Mouse (Mus musculus) heart, embryonic 11.5 days (tissue): Measurements from ENCODE around the gene Ndufa10. TPM values are rescaled to one million over a fixed set of nuclear protein-coding genes. Genes with fewer than 3 reads are reported as not detected.

Experiments used
- ATAC-seq: fragments of 200-750 bp; cut with Nextera tagmentation; replicated peaks from 2 replicates; pipeline ENCODE4 v1.8.0; 2017; ENCODE audit warnings: moderate library complexity; ENCODE audit not compliant: insufficient number of reproducible peaks, low FRiP score, low TSS enrichment
- H3K27ac ChIP-seq: fragments of 300-500 bp; sonication (generic); 2 replicates; pipeline ENCODE4 v1.5.1; 2014; ENCODE audit warnings: mild to moderate bottlenecking, low read depth, low read length
- H3K27me3 ChIP-seq: fragments of 300-500 bp; sonication (generic); 2 replicates; pipeline ENCODE4 v1.6.1; 2014; ENCODE audit warnings: mild to moderate bottlenecking, low read length, mixed read lengths; ENCODE audit not compliant: control insufficient read depth, insufficient read depth
- H3K36me3 ChIP-seq: fragments of 300-500 bp; sonication (generic); 2 replicates; pipeline ENCODE4 v1.6.1; 2014; ENCODE audit warnings: mild to moderate bottlenecking, low read length, moderate library complexity, mixed read lengths; ENCODE audit not compliant: control insufficient read depth, insufficient read depth
- H3K4me1 ChIP-seq: fragments of 300-500 bp; sonication (generic); 2 replicates; pipeline ENCODE4 v1.6.1; 2014; ENCODE audit warnings: low read length; ENCODE audit not compliant: control insufficient read depth, insufficient read depth
- H3K4me2 ChIP-seq: fragments of 300-500 bp; sonication (generic); 2 replicates; pipeline ENCODE4 v1.6.1; 2014; ENCODE audit warnings: mild to moderate bottlenecking, moderate library complexity
- H3K4me3 ChIP-seq: fragments of 300-500 bp; sonication (generic); 2 replicates; pipeline ENCODE4 v1.5.1; 2014; ENCODE audit warnings: low read depth, low read length
- H3K9ac ChIP-seq: fragments of 300-500 bp; sonication (generic); 2 replicates; pipeline ENCODE4 v1.6.1; 2014; ENCODE audit warnings: mild to moderate bottlenecking, low read depth, low read length, moderate library complexity
- H3K9me3 ChIP-seq: fragments of 300-500 bp; sonication (generic); replicated peaks from 2 replicates; pipeline ENCODE4 v1.6.1; 2016; ENCODE audit warnings: low read length; ENCODE audit not compliant: control insufficient read depth
- WGBS: fragments of 180-500 bp; shearing (Covaris S2); extraction: QIAGEN DNeasy Blood & Tissue Kit; methylation state at CpG from one replicate; pipeline ENCODE4 v1.1.7; 2014; ENCODE audit not compliant: insufficient replicate concordance; 5-methylcytosine and 5-hydroxymethylcytosine counted together
- polyA plus RNA-seq: library from polyadenylated mRNA; unstranded; fragments of >200 nt; fragmentation: Nextera tagmentation; extraction: Ambion mirVana; gene quantifications from 2 replicates; pipeline ENCODE4 v1.2.1, GENCODE M21; 2014

The Ndufa10 gene
- polyA plus RNA-seq, 1 experiment from 2014 or later: 465 TPM

GRCm38 (mm10) chr1:92474066-92474578 is 462 bp upstream of the Ndufa10 start:
- ATAC-seq: peak; percentile 62; the same call in 1 of the 2 replicates
- Histone ChIP-seq H3K27ac (no peak overlapping the region), H3K4me1 (peaks cover 5% of the 10 kb centered on the region)

DNA sequence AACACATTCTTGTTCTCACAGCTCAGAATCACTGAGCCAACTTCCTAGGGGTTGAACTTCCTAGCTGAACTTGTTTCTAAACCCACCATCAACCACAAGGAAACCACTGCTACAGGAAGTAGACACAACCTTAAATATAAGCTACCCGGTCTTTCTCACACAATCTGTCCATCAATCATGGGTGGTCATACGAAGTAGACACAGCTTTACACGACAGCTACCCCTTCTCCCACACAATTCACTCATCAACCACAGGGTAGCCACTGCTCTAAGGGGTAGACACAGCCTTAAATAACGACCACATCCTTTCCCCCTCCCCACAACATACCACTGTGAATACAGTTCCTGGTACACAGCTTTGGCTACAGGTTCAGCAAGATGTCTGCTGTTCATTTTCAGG is 4.8 kb downstream of the Ndufa10 start:
- Histone ChIP-seq H3K4me1 (no peaks in the 10 kb centered on the region), H3K4me2 (no peak overlapping the region), H3K36me3 (peaks cover 21% of the 10 kb centered on the region), H3K9me3 (no peaks in the 10 kb centered on the region), H3K27ac (no peak overlapping the region), H3K27me3 (no peaks in the 10 kb centered on the region), H3K9ac (no peak overlapping the region), H3K4me3 (no peak overlapping the region)
- 88% methylated on average over 4 of the region's 4 CpGs for WGBS
- no peak for ATAC-seq

More at GRCm38 (mm10) chr1:92474066-92474578, 462 bp upstream of the Ndufa10 start:
- Histone ChIP-seq H3K4me2 (peak overlapping the region; percentile 95), H3K36me3 (peaks cover 7% of the 10 kb centered on the region; the same call in 1 of the 2 replicates), H3K9ac (peak overlapping the region; percentile 98), H3K4me3 (peak overlapping the region; percentile 98), H3K27me3 (no peaks in the 10 kb centered on the region), H3K9me3 (no peaks in the 10 kb centered on the region)
- 2% methylated on average over 10 of the region's 10 CpGs for WGBS

DNA sequence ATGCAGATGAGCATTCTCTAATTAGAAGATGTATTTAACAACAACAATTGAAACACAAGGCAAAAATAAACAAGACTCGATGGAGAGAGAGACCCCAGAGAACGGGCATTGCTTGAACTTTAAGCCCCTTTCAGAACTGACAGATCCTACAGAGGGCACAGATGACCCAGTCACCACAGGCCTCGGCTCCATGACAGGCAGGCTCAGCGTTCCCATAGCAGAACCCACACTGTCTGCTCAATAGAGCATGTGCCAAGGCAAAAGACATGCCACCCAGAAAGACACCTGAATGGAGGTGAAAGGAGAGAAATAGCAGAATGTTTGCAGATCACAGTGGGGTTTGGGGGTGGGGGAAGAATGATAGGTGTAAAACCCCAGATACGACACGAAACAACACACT is 15.2 kb downstream of the Ndufa10 start:
- no peaks in the 10 kb centered on the region for H3K27me3 ChIP-seq
- no peak overlapping the region for H3K9ac ChIP-seq
- no peaks in the 10 kb centered on the region for H3K4me1 ChIP-seq
- H3K36me3 ChIP-seq: peaks cover 36% of the 10 kb centered on the region
- no peak overlapping the region for H3K4me3 ChIP-seq
- no peak overlapping the region for H3K27ac ChIP-seq
- ATAC-seq: no peak
- H3K9me3 ChIP-seq: no peaks in the 10 kb centered on the region
- 92% methylated on average over 6 of the region's 6 CpGs for WGBS
- no peak overlapping the region for H3K4me2 ChIP-seq

- no peak for ATAC-seq
- H3K27me3 ChIP-seq: no peaks in the 10 kb centered on the region
- H3K4me1 ChIP-seq: no peaks in the 10 kb centered on the region
- H3K36me3 ChIP-seq: peaks cover 36% of the 10 kb centered on the region
- H3K4me2 ChIP-seq: no peak overlapping the region
- no peaks in the 10 kb centered on the region for H3K9me3 ChIP-seq
- no peak overlapping the region for H3K27ac ChIP-seq
- H3K4me3 ChIP-seq: no peak overlapping the region
- H3K9ac ChIP-seq: no peak overlapping the region
Observed at GRCm38 (mm10) chr1:92457758-92458157, 15.9 kb downstream of the Ndufa10 start.

DNA sequence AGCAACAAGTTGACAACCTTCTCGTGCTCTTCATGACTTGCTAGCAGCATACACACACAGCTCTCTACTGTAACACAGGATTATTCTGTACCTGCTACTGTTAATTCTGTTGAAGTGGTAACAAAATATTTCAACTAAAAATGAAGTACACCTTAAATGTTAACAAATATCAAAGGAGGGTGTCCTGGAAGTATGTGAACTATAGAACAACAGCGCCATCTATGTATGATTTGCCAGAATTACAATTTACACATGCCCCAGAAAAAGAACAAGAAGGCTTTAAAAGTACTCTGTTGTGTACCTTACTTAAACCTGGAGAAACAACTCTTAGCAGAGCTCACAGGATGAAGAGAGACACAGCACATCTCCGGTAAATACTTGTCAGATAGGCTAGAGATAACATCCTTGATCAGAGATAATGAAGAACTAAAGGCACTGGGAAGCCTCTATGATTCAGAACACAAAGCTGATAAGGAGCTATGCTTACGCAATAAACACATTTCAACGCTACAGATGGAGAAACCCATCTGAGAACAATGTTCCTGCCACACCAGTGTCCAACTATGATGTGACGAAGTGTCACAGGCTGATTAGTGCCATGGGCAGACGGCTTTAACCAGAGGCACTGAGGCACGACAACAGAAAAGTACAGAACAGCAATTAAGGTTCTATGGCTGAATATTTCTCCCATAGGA is 19.8 kb downstream of the Ndufa10 start:
- H3K27me3 ChIP-seq: no peaks in the 10 kb centered on the region
- H3K4me2 ChIP-seq: no peak overlapping the region
- H3K36me3 ChIP-seq: peaks cover 42% of the 10 kb centered on the region

DNA sequence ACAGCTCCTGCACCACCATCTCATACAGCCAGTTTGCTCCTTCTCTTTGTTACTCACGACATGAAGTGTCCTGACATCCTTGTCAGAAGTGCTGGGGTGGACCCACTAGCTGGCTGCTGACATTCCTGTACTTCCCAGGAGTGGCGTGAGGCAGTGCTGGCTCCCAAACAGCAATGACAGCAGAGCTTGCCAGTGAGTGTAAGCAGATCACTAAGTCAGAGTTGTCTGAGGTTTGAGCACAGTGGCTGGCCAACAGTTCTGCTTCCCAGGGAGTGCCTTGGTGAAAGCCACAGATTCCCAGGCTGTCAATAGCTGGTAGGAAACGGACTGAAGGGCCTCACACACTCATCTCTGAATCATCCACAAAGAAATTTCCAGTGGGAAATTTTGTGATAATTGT is 25.4 kb downstream of the Ndufa10 start:
- Histone ChIP-seq H3K36me3 (peaks cover 33% of the 10 kb centered on the region), H3K9ac (no peak overlapping the region), H3K27ac (peak overlapping the region; percentile 22; the same call in 1 of the 2 replicates), H3K4me1 (0 out of 2 replicates have a peak, but pooled peaks cover 3% of the 10 kb centered on the region), H3K4me3 (no peak overlapping the region), H3K4me2 (no peak overlapping the region), H3K27me3 (no peaks in the 10 kb centered on the region), H3K9me3 (no peaks in the 10 kb centered on the region)
- no peak for ATAC-seq
- WGBS: 52% methylated on average over 3 of the region's 3 CpGs

More for the DNA sequence above, 19.8 kb downstream of the Ndufa10 start:
- Histone ChIP-seq H3K9ac (no peak overlapping the region), H3K4me3 (no peak overlapping the region), H3K4me1 (0 out of 2 replicates have a peak, but pooled peaks cover under 1% of the 10 kb centered on the region), H3K9me3 (no peaks in the 10 kb centered on the region), H3K27ac (no peak overlapping the region)
- WGBS: 70% methylated on average over 8 of the region's 8 CpGs
- ATAC-seq: no peak

DNA sequence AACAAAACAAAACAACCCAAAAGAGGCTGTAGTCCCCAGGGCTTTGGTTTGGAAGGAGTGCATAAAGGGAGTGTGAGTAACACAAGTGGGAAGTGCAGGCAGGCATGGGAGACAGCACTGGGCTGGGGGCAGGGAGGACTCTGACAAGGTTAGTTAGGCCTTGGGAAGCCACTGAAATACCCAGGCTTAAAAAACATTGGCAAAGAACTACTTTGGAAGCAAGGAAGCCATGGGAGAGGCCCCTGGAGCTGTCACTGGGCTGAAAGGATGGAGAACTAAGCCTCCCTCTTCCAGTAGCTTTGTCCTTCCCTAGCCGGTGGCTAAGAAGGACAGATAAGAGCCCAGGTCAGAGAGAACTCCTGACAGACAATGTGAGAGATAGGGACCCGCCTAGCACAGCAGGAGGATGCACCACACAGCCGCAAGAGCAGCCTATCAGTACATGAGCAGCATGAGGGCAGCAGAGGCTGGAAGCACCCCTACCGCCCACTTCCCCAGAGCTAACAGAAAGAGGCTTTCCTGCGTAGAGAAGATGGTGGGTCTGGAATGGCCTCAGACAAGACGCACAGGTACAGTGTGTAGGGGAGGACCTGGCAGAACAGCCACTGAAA is 32.1 kb downstream of the Ndufa10 start:
- H3K9me3 ChIP-seq: no peaks in the 10 kb centered on the region
- H3K27me3 ChIP-seq: no peaks in the 10 kb centered on the region
- no peak overlapping the region for H3K4me2 ChIP-seq
- peaks cover 16% of the 10 kb centered on the region for H3K36me3 ChIP-seq
- 46% methylated on average over 6 of the region's 6 CpGs for WGBS
- no peak overlapping the region for H3K4me3 ChIP-seq
- no peak overlapping the region for H3K9ac ChIP-seq
- H3K4me1 ChIP-seq: peaks cover 21% of the 10 kb centered on the region
- ATAC-seq: no peak
- H3K27ac ChIP-seq: no peak overlapping the region

DNA sequence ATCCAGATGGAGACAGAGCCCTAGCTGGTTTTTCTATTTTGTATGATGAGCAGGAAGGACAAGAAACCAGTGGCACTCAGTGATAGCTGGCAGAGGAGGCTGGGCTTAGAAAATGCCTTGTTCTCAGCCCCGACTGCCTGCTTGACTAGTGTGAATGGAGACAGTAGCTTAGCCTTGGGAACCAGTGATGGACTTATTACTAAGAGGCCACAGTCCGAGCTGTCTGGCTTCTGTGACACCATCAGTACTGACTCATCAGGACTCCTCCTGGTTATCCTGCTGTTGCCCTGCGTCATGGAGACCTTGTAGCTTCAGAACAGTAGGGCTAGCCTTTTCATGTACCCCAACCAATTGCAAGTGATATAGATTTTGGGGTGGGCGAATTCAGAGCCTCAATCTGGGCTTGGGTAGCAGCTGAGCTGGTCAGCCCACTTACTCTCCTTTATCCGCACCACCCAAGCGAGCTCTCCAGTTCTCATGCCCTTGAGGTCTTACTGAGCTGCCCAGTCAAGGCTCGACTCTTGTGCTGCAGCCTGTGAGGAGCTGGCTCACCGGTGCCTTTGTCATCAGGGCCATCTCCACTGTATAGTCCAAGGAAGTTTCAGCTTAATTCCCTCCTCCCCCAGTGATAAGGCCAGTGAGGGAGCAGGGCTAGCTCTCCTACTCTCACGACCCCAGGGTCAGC is 33.5 kb downstream of the Ndufa10 start:
- Histone ChIP-seq H3K36me3 (peaks cover 13% of the 10 kb centered on the region), H3K4me3 (no peak overlapping the region), H3K27me3 (no peaks in the 10 kb centered on the region), H3K9me3 (no peaks in the 10 kb centered on the region), H3K4me1 (peaks cover 21% of the 10 kb centered on the region), H3K27ac (no peak overlapping the region), H3K4me2 (no peak overlapping the region), H3K9ac (no peak overlapping the region)
- no peak for ATAC-seq
- WGBS: 79% methylated on average over 9 of the region's 9 CpGs
